Mouse (Mus musculus): ENCODE measurements around the gene C1qtnf9.

GRCm38 (mm10) chr14:60804978-60805377 lies 37.0 kb downstream of the C1qtnf9 start:
- TF ChIP-seq POLR2A (IDR thresholded peaks at IDR 0.05; ENCODE audit: control insufficient read depth in 1 of 2, insufficient read depth in 1 of 2, low read depth in 1 of 2, low read length in 2 of 2, poor library complexity in 1 of 2) (no peak), CTCF (IDR thresholded peaks at IDR 0.05 in 2 of 3, conservative IDR thresholded peaks at IDR 0.05 in 1 of 3; ENCODE audit: control insufficient read depth in 1 of 3, insufficient read depth in 1 of 3, low read depth in 2 of 3, low read length in 3 of 3, poor library complexity in 1 of 3, severe bottlenecking in 1 of 3) (no peak), MAX (IDR thresholded peaks at IDR 0.05; ENCODE audit: low read length) (no peak), GATA1 (IDR thresholded peaks at IDR 0.05; ENCODE audit: low read depth, low read length) (no peak), TAL1 (IDR thresholded peaks at IDR 0.05; ENCODE audit: low read length) (no peak), SMC3 (IDR thresholded peaks at IDR 0.05; ENCODE audit: low read depth, low read length) (no peak), E2F4 (IDR thresholded peaks at IDR 0.05; ENCODE audit: borderline replicate concordance, low read depth, low read length) (no peak), USF1 (IDR thresholded peaks at IDR 0.05; ENCODE audit: low read depth, low read length) (no peak), NRF1 (IDR thresholded peaks at IDR 0.05; ENCODE audit: insufficient read depth, low read depth, low read length, poor library complexity, severe bottlenecking) (no peak)

All from MEL (cell line).